Mouse (Mus musculus) heart, postnatal 14 days (tissue): ENCODE data around the gene 1600002K03Rik. TPM values are rescaled to one million over a fixed set of nuclear protein-coding genes. Genes with fewer than 3 reads are reported as not detected.
"Not testable (repeated sequence)": the region's sequence is repeated elsewhere in the genome, so short reads cannot be mapped to it uniquely, and the experiment has no call there.

Source experiments
- DNase-seq, 2 experiments: peaks; one replicate each; pipeline ENCODE4 v3.0.0; 2021 to 2022
- intact Hi-C: fragments of 180-260 bp; cut with DNase I; formaldehyde crosslinking; loops from one replicate; pipeline ENCODE4 v1.15.1; 2025
- total RNA-seq, 2 experiments: library from RNA; stranded (reverse); gene quantifications; 2 replicates each; pipeline ENCODE4 v1.2.3; 2021

1600002K03Rik gene
- total RNA-seq, 2 experiments from 2014 or later = 3.8 to 4.7 TPM

DNA sequence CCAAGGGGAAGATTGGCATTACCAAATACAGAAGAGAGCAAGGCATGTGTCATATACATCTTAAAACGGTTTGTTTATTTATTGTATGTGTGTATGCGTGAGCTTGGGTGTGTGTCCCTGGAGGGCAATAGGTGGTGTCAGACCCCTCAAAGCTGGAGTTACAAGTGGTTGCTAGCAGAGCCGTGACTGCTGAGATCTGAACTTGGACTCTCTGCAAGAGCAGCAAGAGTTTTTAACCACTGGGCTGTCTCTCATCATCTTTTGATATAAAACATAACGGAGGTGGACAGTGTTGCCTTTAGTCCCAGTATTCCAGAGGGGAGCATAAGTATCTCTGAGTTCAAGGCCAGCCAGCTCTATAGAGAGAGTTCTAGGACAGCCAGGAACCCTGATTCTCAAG, 35.5 kb downstream of the 1600002K03Rik start:
- DNase-seq = no peak
- intact Hi-C loops = no loop called here

- no peak for DNase-seq
- intact Hi-C loops = no loop called here
These were observed 36.2 kb downstream of the 1600002K03Rik start for GRCm38 (mm10) chr10:80208841-80209371.

DNA sequence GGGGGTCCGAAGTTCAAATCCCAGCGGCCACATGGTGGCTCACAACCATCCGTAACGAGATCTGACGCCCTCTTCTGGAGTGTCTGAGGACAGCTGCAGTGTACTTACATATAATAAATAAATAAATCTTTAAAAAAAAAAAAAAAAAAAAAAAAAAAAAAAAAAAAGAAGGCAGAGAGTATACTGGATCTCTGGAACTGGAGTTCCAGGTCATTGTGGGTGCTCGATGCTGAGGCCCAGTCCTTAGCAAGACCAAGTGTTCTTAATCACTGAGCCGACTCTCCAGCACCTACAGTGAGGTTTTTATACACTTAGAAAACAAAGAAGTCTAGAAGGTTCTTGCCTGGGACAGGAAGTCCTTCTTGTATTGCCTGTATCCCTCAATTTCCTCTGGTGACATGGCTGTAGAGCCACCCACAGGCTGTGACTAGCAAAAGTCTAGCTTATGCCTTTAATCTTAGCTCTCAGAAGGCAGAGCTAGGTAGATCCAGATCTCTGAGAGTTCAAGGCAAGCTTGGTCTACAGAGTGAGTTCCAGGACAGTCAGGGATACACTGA, 38.9 kb downstream of the 1600002K03Rik start:
- not testable (repeated sequence) for DNase-seq

GRCm38 (mm10) chr10:80215048-80215772, 42.5 kb downstream of the 1600002K03Rik start:
- intact Hi-C loops = no loop called here

More for the DNA sequence above, 38.9 kb downstream of the 1600002K03Rik start:
- intact Hi-C loops = not testable (repeated sequence)

DNA sequence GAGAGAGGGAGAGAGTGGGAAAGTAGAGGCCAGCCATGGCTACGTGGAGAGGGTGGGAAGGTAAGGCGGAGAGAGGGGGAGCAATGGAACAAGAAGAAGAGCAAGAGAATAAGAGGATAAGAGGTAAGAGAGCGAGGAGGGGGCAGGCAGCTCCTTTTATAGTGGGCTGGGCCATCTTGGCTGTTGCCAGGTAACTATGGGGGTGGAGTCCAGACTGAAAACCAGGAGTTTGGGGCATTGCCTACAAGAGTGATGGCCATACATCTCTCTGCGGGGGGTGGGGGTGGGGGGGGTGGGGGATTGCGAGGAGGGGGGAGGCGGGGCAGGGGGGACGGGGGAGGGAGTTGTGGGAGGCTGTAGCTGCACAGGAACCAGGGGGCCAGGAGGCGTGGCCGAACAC, 47.9 kb downstream of the 1600002K03Rik start:
- DNase-seq = no peak
- intact Hi-C loops = no loop called here

More at GRCm38 (mm10) chr10:80215048-80215772, 42.5 kb downstream of the 1600002K03Rik start:
- DNase-seq = no peak

GRCm38 (mm10) chr10:80223137-80223536, 50.4 kb downstream of the 1600002K03Rik start:
- intact Hi-C loops, DNase-seq: not testable (repeated sequence)

Other genes starting within 250 kb of the 1600002K03Rik start
- gene Arid3a, start 245.9 kb upstream of the 1600002K03Rik start, total RNA-seq = 1 to 10 TPM; 2.2 to 2.6 TPM
- 10 to 100 TPM; 21.7 to 24.0 TPM for gene Wdr18, start 212.8 kb upstream of the 1600002K03Rik start, total RNA-seq
- gene Grin3b, start 202.2 kb upstream of the 1600002K03Rik start, total RNA-seq = under 1 TPM; 0.10 to 0.19 TPM
- 100 to 1,000 TPM; 124 to 125 TPM for gene Tmem259, start 188.6 kb upstream of the 1600002K03Rik start, total RNA-seq
- gene Cnn2, start 184.4 kb upstream of the 1600002K03Rik start, total RNA-seq = 10 to 100 TPM; 36.2 to 45.9 TPM
- 1 to 10 TPM; 7.0 to 8.5 TPM for gene Abca7, start 176.4 kb upstream of the 1600002K03Rik start, total RNA-seq
- 10 to 100 TPM in 1 of 2 experiments, 1 to 10 TPM in 1; 4.9 to 11.3 TPM for gene Arhgap45, start 156.3 kb upstream of the 1600002K03Rik start, total RNA-seq
- gene Polr2e, start 133.1 kb upstream of the 1600002K03Rik start, total RNA-seq = 10 to 100 TPM; 68.6 to 73.5 TPM
- gene Gpx4, start 125.8 kb upstream of the 1600002K03Rik start, total RNA-seq = 100 to 1,000 TPM; 636 to 681 TPM
- gene Sbno2, start 67.4 kb upstream of the 1600002K03Rik start, total RNA-seq = 10 to 100 TPM; 13.5 to 14.0 TPM
- gene Stk11, start 57.1 kb upstream of the 1600002K03Rik start, total RNA-seq = 100 to 1,000 TPM; 105 to 118 TPM
- gene Atp5d, start 34.3 kb upstream of the 1600002K03Rik start, total RNA-seq = 1,000 to 10,000 TPM; 1,168 to 1,183 TPM
- 1 to 10 TPM; 3.0 to 3.3 TPM for gene Cbarp, start 32.1 kb upstream of the 1600002K03Rik start, total RNA-seq
- gene Midn, start 24.7 kb upstream of the 1600002K03Rik start, total RNA-seq = 100 to 1,000 TPM; 158 to 178 TPM
- 10 to 100 TPM; 40.4 to 64.3 TPM for gene Cirbp, start 7.0 kb upstream of the 1600002K03Rik start, total RNA-seq
- gene Efna2, start 6.5 kb downstream of the 1600002K03Rik start, total RNA-seq = 1 to 10 TPM; 1.1 to 1.4 TPM
- gene Mum1, start 53.5 kb downstream of the 1600002K03Rik start, total RNA-seq = 10 to 100 TPM; 17.0 to 21.0 TPM
- gene Ndufs7, start 76.2 kb downstream of the 1600002K03Rik start, total RNA-seq = 100 to 1,000 TPM; 728 to 743 TPM
- 10 to 100 TPM; 11.6 to 14.5 TPM for gene Gamt, start 88.1 kb downstream of the 1600002K03Rik start, total RNA-seq
- gene Dazap1, start 88.5 kb downstream of the 1600002K03Rik start, total RNA-seq = 10 to 100 TPM; 68.2 to 76.3 TPM
- gene Rps15, start 119.5 kb downstream of the 1600002K03Rik start, total RNA-seq = 100 to 1,000 TPM; 652 to 716 TPM
- 1 to 10 TPM; 2.3 to 3.6 TPM for gene Apc2, start 123.0 kb downstream of the 1600002K03Rik start, total RNA-seq
- 10 to 100 TPM; 13.3 to 15.0 TPM for gene 2310011J03Rik, start 147.6 kb downstream of the 1600002K03Rik start, total RNA-seq
- gene Pcsk4, start 156.6 kb downstream of the 1600002K03Rik start, total RNA-seq = 1 to 10 TPM; 1.0 to 1.7 TPM
- 1 to 10 TPM; 2.0 to 2.6 TPM for gene Reep6, start 157.0 kb downstream of the 1600002K03Rik start, total RNA-seq
- gene Adamtsl5, start 175.5 kb downstream of the 1600002K03Rik start, total RNA-seq = 10 to 100 TPM; 43.8 to 44.5 TPM
- under 1 TPM; 0.12 to 0.22 TPM for gene Plk5, start 183.5 kb downstream of the 1600002K03Rik start, total RNA-seq
- 10 to 100 TPM; 11.8 to 12.2 TPM for gene Mex3d, start 214.7 kb downstream of the 1600002K03Rik start, total RNA-seq
- gene Mbd3, start 226.6 kb downstream of the 1600002K03Rik start, total RNA-seq = 10 to 100 TPM; 78.6 to 84.0 TPM
- gene Uqcr11, start 233.9 kb downstream of the 1600002K03Rik start, total RNA-seq = 1,000 to 10,000 TPM; 1,852 to 1,908 TPM